Mouse (Mus musculus): ENCODE measurements around the gene Smpd4. TPM values are rescaled to one million over a fixed set of nuclear protein-coding genes. Genes with fewer than 3 reads are reported as not detected.

Gene Smpd4
- polyA plus RNA-seq, 1 experiment from 2014 or later = 17.2 TPM

- H3K27me3 ChIP-seq = no peaks in the 10 kb centered on the region
- H3K9ac ChIP-seq = no peak overlapping the region
- no peak overlapping the region for H3K4me2 ChIP-seq
- ATAC-seq (replicated peaks; ENCODE audit: insufficient number of reproducible peaks, insufficient read depth, low FRiP score, low read depth) = no peak
- WGBS = 97% methylated on average over 5 of the region's 5 CpGs
- peaks cover 51% of the 10 kb centered on the region for H3K36me3 ChIP-seq
- no peak overlapping the region for H3K4me3 ChIP-seq
- H3K27ac ChIP-seq = no peak overlapping the region
- H3K9me3 ChIP-seq (replicated peaks) = no peaks in the 10 kb centered on the region
- H3K4me1 ChIP-seq (replicated peaks) = peaks cover 18% of the 10 kb centered on the region
Observed at GRCm38 (mm10) chr16:17653601-17654000, 34.4 kb downstream of the Smpd4 start.

GRCm38 (mm10) chr16:17654188-17654795 is 35.1 kb downstream of the Smpd4 start:
- Histone ChIP-seq H3K27ac (no peak overlapping the region), H3K4me1 (replicated peaks) (peaks cover 18% of the 10 kb centered on the region), H3K27me3 (no peaks in the 10 kb centered on the region), H3K9ac (no peak overlapping the region), H3K9me3 (replicated peaks) (no peaks in the 10 kb centered on the region), H3K36me3 (peaks cover 51% of the 10 kb centered on the region), H3K4me2 (no peak overlapping the region), H3K4me3 (no peak overlapping the region)
- no peak for ATAC-seq (replicated peaks; ENCODE audit: insufficient number of reproducible peaks, insufficient read depth, low FRiP score, low read depth)
- 90% methylated on average over 4 of the region's 4 CpGs for WGBS

GRCm38 (mm10) chr16:17656212-17656871 is 37.2 kb downstream of the Smpd4 start:
- no peak overlapping the region for H3K9ac ChIP-seq
- no peak overlapping the region for H3K4me3 ChIP-seq
- no peak overlapping the region for H3K4me2 ChIP-seq
- peak overlapping the region; percentile 15; the same call in 1 of the 2 replicates for H3K27ac ChIP-seq
- H3K36me3 ChIP-seq = peaks cover 52% of the 10 kb centered on the region
- H3K9me3 ChIP-seq (replicated peaks) = no peaks in the 10 kb centered on the region
- H3K27me3 ChIP-seq = no peaks in the 10 kb centered on the region
- 33% methylated on average over 5 of the region's 5 CpGs for WGBS
- 0 out of 2 replicates have a peak, but pooled peaks have one; percentile 29 for ATAC-seq (replicated peaks; ENCODE audit: insufficient number of reproducible peaks, insufficient read depth, low FRiP score, low read depth)
- peaks cover 18% of the 10 kb centered on the region for H3K4me1 ChIP-seq (replicated peaks)

GRCm38 (mm10) chr16:17665568-17665967 is 46.4 kb downstream of the Smpd4 start:
- Histone ChIP-seq H3K4me3 (no peak overlapping the region), H3K27me3 (no peaks in the 10 kb centered on the region), H3K4me1 (replicated peaks) (no peaks in the 10 kb centered on the region), H3K36me3 (peaks cover 48% of the 10 kb centered on the region), H3K27ac (no peak overlapping the region), H3K9ac (no peak overlapping the region), H3K4me2 (no peak overlapping the region), H3K9me3 (replicated peaks) (no peaks in the 10 kb centered on the region)
- ATAC-seq (replicated peaks; ENCODE audit: insufficient number of reproducible peaks, insufficient read depth, low FRiP score, low read depth) = no peak

GRCm38 (mm10) chr16:17669886-17670285 is 50.7 kb downstream of the Smpd4 start:
- no peaks in the 10 kb centered on the region for H3K27me3 ChIP-seq
- no peaks in the 10 kb centered on the region for H3K4me1 ChIP-seq (replicated peaks)
- peaks cover 56% of the 10 kb centered on the region for H3K36me3 ChIP-seq
- no peak overlapping the region for H3K4me2 ChIP-seq
- ATAC-seq (replicated peaks; ENCODE audit: insufficient number of reproducible peaks, insufficient read depth, low FRiP score, low read depth) = no peak
- H3K4me3 ChIP-seq = no peak overlapping the region
- H3K9me3 ChIP-seq (replicated peaks) = no peaks in the 10 kb centered on the region
- H3K9ac ChIP-seq = no peak overlapping the region
- no peak overlapping the region for H3K27ac ChIP-seq

Other genes starting within 250 kb of the Smpd4 start
- 10.7 and 11.5 TPM in 2 replicates for gene Snap29, start 213.4 kb upstream of the Smpd4 start, polyA plus RNA-seq (2015; fragmentation: Nextera tagmentation; extraction: Ambion mirVana)
- 28.1 and 31.1 TPM in 2 replicates for gene Pi4ka, start 213.0 kb upstream of the Smpd4 start, polyA plus RNA-seq (2015; fragmentation: Nextera tagmentation; extraction: Ambion mirVana)
- gene Crkl, start 167.4 kb upstream of the Smpd4 start, polyA plus RNA-seq (2015; fragmentation: Nextera tagmentation; extraction: Ambion mirVana) = 40.6 and 46.3 TPM in 2 replicates
- gene Aifm3, start 129.7 kb upstream of the Smpd4 start, polyA plus RNA-seq (2015; fragmentation: Nextera tagmentation; extraction: Ambion mirVana) = 0.91 and 1.6 TPM in 2 replicates
- gene Lztr1, start 110.7 kb upstream of the Smpd4 start, polyA plus RNA-seq (2015; fragmentation: Nextera tagmentation; extraction: Ambion mirVana) = 45.6 and 60.6 TPM in 2 replicates
- 29.5 and 38.7 TPM in 2 replicates for gene Thap7, start 88.2 kb upstream of the Smpd4 start, polyA plus RNA-seq (2015; fragmentation: Nextera tagmentation; extraction: Ambion mirVana)
- gene Lrrc74b, start 58.1 kb upstream of the Smpd4 start, polyA plus RNA-seq (2015; fragmentation: Nextera tagmentation; extraction: Ambion mirVana) = 0.19 and 0.36 TPM in 2 replicates
- gene P2rx6, start 57.5 kb upstream of the Smpd4 start, polyA plus RNA-seq (2015; fragmentation: Nextera tagmentation; extraction: Ambion mirVana) = 0.60 and 0.80 TPM in 2 replicates
- gene Slc7a4, start 36.1 kb upstream of the Smpd4 start, polyA plus RNA-seq (2015; fragmentation: Nextera tagmentation; extraction: Ambion mirVana) = 9.5 and 11.2 TPM in 2 replicates
- gene Ccdc74a, start 27.1 kb downstream of the Smpd4 start, polyA plus RNA-seq (2015; fragmentation: Nextera tagmentation; extraction: Ambion mirVana) = 3.1 and 3.2 TPM in 2 replicates
- 25.6 and 37.2 TPM in 2 replicates for gene Med15, start 113.5 kb downstream of the Smpd4 start, polyA plus RNA-seq (2015; fragmentation: Nextera tagmentation; extraction: Ambion mirVana)
- 33.0 and 45.7 TPM in 2 replicates for gene Klhl22, start 140.3 kb downstream of the Smpd4 start, polyA plus RNA-seq (2015; fragmentation: Nextera tagmentation; extraction: Ambion mirVana)
- gene Scarf2, start 177.9 kb downstream of the Smpd4 start, polyA plus RNA-seq (2015; fragmentation: Nextera tagmentation; extraction: Ambion mirVana) = 6.6 and 11.3 TPM in 2 replicates
- gene B830017H08Rik, start 213.8 kb downstream of the Smpd4 start, polyA plus RNA-seq (2015; fragmentation: Nextera tagmentation; extraction: Ambion mirVana) = not detected in 2 replicates
- 1.5 and 2.1 TPM in 2 replicates for gene Car15, start 219.0 kb downstream of the Smpd4 start, polyA plus RNA-seq (2015; fragmentation: Nextera tagmentation; extraction: Ambion mirVana)